In genomic region chr10:18602030-18602429, GRCm38 (mm10) we compare ENCODE assay signal across 9 mouse cellular contexts. TPM values are rescaled to one million over a fixed set of nuclear protein-coding genes. Genes with fewer than 3 reads are reported as not detected.
DNase-seq lines count a peak whose midpoint lies in the region; ATAC-seq and TF ChIP-seq lines count a peak whose summit lies in the region.
"Had no signal": no experiment of that assay in that cellular context is flagged by ENCODE, and none has a peak within 500 bp of the region (broad histone marks: within the 10 kb centered on the region; RNA-seq: fewer than 3 reads in every experiment).

No protein-coding gene starts in this region.

- DNase-seq in ovary, postnatal 10 days (ENCODE audit: low spot score), result peak; percentile 43
- DNase-seq in ovary, adult 18-20 months (ENCODE audit: low spot score), result no peak
- DNase-seq in cerebellum, adult 11-12 months, result peak; percentile 48
- DNase-seq in forebrain, postnatal 0 days, result peak; percentile 85
- DNase-seq in kidney, adult 2 months, result peak; percentile 85
- DNase-seq in left cerebral cortex, postnatal 4 days, result peak; percentile 78
- DNase-seq in naive thymus-derived CD4-positive, alpha-beta T cell, adult 2 months (ENCODE audit: low read depth), result peak; percentile 63
- DNase-seq in testis, postnatal 10 days (ENCODE audit: low spot score), result peak; percentile 85

- intact Hi-C loops in left cerebral cortex, postnatal 4 days (cut with DNase I), result no loop called here

- no peaks in the 10 kb centered on the region for H3K27me3 ChIP-seq in forebrain, postnatal 0 days (ENCODE audit: insufficient read depth, low read length)
- no peaks in the 10 kb centered on the region for H3K27me3 ChIP-seq in kidney, adult 2 months (replicated peaks; ENCODE audit: control insufficient read depth, insufficient read depth, low read length)
- H3K27me3 ChIP-seq: embryonic facial prominence, embryonic 15.5 days had no signal

- TF ChIP-seq CTCF in forebrain, postnatal 0 days (IDR thresholded peaks at IDR 0.05; ENCODE audit: low read depth), result peak; percentile 83
- peak; percentile 76 for TF ChIP-seq CTCF in kidney, adult 2 months (conservative IDR thresholded peaks at IDR 0.05; ENCODE audit: insufficient read depth, insufficient read length, low read depth, low read length)

- no peak overlapping the region for H3K27ac ChIP-seq in forebrain, postnatal 0 days (ENCODE audit: low read depth, low read length)
- H3K27ac ChIP-seq in kidney, adult 2 months (ENCODE audit: insufficient read depth, low read depth, low read length), result no peak overlapping the region
- H3K27ac ChIP-seq: embryonic facial prominence, embryonic 15.5 days had no signal

- ATAC-seq in forebrain, postnatal 0 days, result peak; percentile 83

- H3K9ac ChIP-seq in forebrain, postnatal 0 days, result no peak overlapping the region
- H3K9ac ChIP-seq: embryonic facial prominence, embryonic 15.5 days had no signal

- no peak overlapping the region for H3K4me3 ChIP-seq in forebrain, postnatal 0 days (ENCODE audit: low read depth, low read length)
- no peak overlapping the region for H3K4me3 ChIP-seq in kidney, adult 2 months (ENCODE audit: insufficient read depth, low read depth, low read length)
- H3K4me3 ChIP-seq: embryonic facial prominence, embryonic 15.5 days had no signal

- H3K4me1 ChIP-seq in forebrain, postnatal 0 days (ENCODE audit: insufficient read depth), result no peaks in the 10 kb centered on the region
- no peaks in the 10 kb centered on the region for H3K4me1 ChIP-seq in kidney, adult 2 months (ENCODE audit: control insufficient read depth, insufficient read depth, low read length)
- H3K4me1 ChIP-seq: embryonic facial prominence, embryonic 15.5 days had no signal

- H3K36me3 ChIP-seq in forebrain, postnatal 0 days (ENCODE audit: insufficient read depth), result peaks cover 37% of the 10 kb centered on the region
- no peaks in the 10 kb centered on the region for H3K36me3 ChIP-seq in kidney, adult 2 months (ENCODE audit: control insufficient read depth, insufficient read depth, low read length)
- H3K36me3 ChIP-seq: embryonic facial prominence, embryonic 15.5 days had no signal

- H3K9me3 ChIP-seq in forebrain, postnatal 0 days (ENCODE audit: low read length), result no peaks in the 10 kb centered on the region
- H3K9me3 ChIP-seq: embryonic facial prominence, embryonic 15.5 days had no signal

- TF ChIP-seq POLR2A in kidney, adult 2 months (IDR thresholded peaks at IDR 0.05; ENCODE audit: low read depth, low read length), result no peak

- no peak overlapping the region for H3K4me2 ChIP-seq in forebrain, postnatal 0 days (ENCODE audit: low read depth)
- H3K4me2 ChIP-seq: embryonic facial prominence, embryonic 15.5 days had no signal

- WGBS in forebrain, postnatal 0 days, result 14% methylated on average over 4 of the region's 4 CpGs
- WGBS in kidney, adult 2 months, result 13% methylated on average over 4 of the region's 4 CpGs

RNA-seq across cellular contexts. Expression of gene Hebp2, which starts 56.2 kb away (rescaled TPM):
- total RNA-seq in forebrain, postnatal 0 days (2014; rRNA removed), result 3.8 and 6.3 TPM in 2 replicates
- polyA plus RNA-seq in forebrain, postnatal 0 days (2015; fragmentation: Nextera tagmentation; extraction: Ambion mirVana), result 7.7 and 8.8 TPM in 2 replicates
- 1.9 and 2.9 TPM in 2 replicates for polyA plus RNA-seq in kidney, adult 2 months (2012; rRNA removed)
- 1 to 10 TPM; 4.9 to 5.4 TPM for total RNA-seq in left cerebral cortex, postnatal 4 days (2021)
